Mouse (Mus musculus) liver, embryonic 16.5 days (tissue): ENCODE data around the gene Nrcam. TPM values are rescaled to one million over a fixed set of nuclear protein-coding genes. Genes with fewer than 3 reads are reported as not detected.

Experiments
- ATAC-seq: fragments of 200-750 bp; cut with Nextera tagmentation; 2 replicates; pipeline ENCODE4 v1.8.0; 2017; ENCODE audit warnings: low read depth, mild to moderate bottlenecking, moderate number of reproducible peaks, moderate library complexity
- H3K27ac ChIP-seq: fragments of 300-500 bp; sonication (generic); 2 replicates; pipeline ENCODE4 v1.5.1; 2014; ENCODE audit warnings: mild to moderate bottlenecking, low read length
- H3K27me3 ChIP-seq: fragments of 300-500 bp; sonication (generic); 2 replicates; pipeline ENCODE4 v1.6.1; 2014; ENCODE audit warnings: low read depth, low read length, mixed read lengths; ENCODE audit not compliant: control insufficient read depth, insufficient read depth
- H3K36me3 ChIP-seq: fragments of 300-500 bp; sonication (generic); 2 replicates; pipeline ENCODE4 v1.6.1; 2014; ENCODE audit warnings: mild to moderate bottlenecking; ENCODE audit not compliant: control insufficient read depth, insufficient read depth
- H3K4me1 ChIP-seq: fragments of 300-500 bp; sonication (generic); 2 replicates; pipeline ENCODE4 v1.6.1; 2014; ENCODE audit warnings: low read depth, low read length, mixed read lengths; ENCODE audit not compliant: control insufficient read depth
- H3K4me2 ChIP-seq: fragments of 300-500 bp; sonication (generic); 2 replicates; pipeline ENCODE4 v1.6.1; 2014; ENCODE audit warnings: low read depth, low read length, mixed read lengths
- H3K4me3 ChIP-seq: fragments of 300-500 bp; sonication (generic); 2 replicates; pipeline ENCODE4 v1.5.1; 2014; ENCODE audit warnings: low read depth, mild to moderate bottlenecking, low read length
- H3K9ac ChIP-seq: fragments of 300-500 bp; sonication (generic); 2 replicates; pipeline ENCODE4 v1.6.1; 2014; ENCODE audit warnings: low read depth, low read length
- H3K9me3 ChIP-seq: fragments of 300-500 bp; sonication (generic); replicated peaks from 2 replicates; pipeline ENCODE4 v1.6.1; 2016; ENCODE audit warnings: low read length; ENCODE audit not compliant: control insufficient read depth
- WGBS: fragments of 180-500 bp; shearing (Covaris S2); extraction: QIAGEN DNeasy Blood & Tissue Kit; methylation state at CpG from one replicate; pipeline ENCODE4 v1.1.7; 2014; ENCODE audit not compliant: insufficient replicate concordance; 5-methylcytosine and 5-hydroxymethylcytosine counted together
- polyA plus RNA-seq: library from polyadenylated mRNA; unstranded; fragments of >200 nt; fragmentation: Nextera tagmentation; extraction: Ambion mirVana; gene quantifications from 2 replicates; pipeline ENCODE4 v1.2.1, GENCODE M21; 2015

Nrcam gene
- polyA plus RNA-seq, 1 experiment from 2014 or later, result 0.14 TPM

DNA sequence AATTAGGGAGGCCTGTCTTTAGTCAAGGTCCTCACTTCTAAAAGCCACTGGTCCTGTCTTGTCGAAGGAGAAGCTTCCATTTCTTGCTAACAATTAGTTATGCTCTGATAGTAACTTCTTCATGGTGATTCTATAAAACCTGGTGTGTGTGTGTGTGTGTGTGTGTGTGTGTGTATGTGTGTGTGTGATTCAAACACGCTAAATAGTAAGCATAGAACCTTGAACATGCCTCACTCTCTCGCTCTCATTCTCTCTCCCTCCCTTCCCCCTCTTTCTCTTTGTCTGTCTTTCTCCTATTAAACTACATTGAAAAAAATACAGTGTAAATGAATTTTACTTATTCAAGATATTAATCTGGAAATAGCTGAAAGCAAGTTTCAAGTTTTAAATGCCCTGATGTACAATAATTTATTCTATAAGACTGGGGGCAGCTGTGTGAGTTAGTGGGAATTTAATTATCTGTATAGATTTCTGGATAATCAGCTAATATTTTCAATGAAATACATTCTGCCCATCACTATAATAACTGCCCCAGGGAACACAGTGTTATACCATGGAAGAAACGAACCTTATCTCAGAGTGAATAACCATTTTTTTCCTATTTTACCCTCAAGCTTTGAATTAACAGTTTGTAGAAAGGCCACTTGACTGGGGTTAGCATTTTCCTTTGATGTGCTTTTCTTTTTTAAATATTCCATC is 180.9 kb downstream of the Nrcam start:
- WGBS, result 49% methylated on average over 4 of the region's 4 CpGs
- no peak overlapping the region for H3K4me3 ChIP-seq
- no peak overlapping the region for H3K9ac ChIP-seq
- ATAC-seq, result no peak
- no peaks in the 10 kb centered on the region for H3K9me3 ChIP-seq
- H3K27ac ChIP-seq, result no peak overlapping the region
- H3K4me1 ChIP-seq, result no peaks in the 10 kb centered on the region
- no peak overlapping the region for H3K4me2 ChIP-seq
- H3K36me3 ChIP-seq, result no peaks in the 10 kb centered on the region
- no peaks in the 10 kb centered on the region for H3K27me3 ChIP-seq

GRCm38 (mm10) chr12:44515066-44515465 is 186.4 kb downstream of the Nrcam start:
- 43% methylated on average over 4 of the region's 4 CpGs for WGBS

DNA sequence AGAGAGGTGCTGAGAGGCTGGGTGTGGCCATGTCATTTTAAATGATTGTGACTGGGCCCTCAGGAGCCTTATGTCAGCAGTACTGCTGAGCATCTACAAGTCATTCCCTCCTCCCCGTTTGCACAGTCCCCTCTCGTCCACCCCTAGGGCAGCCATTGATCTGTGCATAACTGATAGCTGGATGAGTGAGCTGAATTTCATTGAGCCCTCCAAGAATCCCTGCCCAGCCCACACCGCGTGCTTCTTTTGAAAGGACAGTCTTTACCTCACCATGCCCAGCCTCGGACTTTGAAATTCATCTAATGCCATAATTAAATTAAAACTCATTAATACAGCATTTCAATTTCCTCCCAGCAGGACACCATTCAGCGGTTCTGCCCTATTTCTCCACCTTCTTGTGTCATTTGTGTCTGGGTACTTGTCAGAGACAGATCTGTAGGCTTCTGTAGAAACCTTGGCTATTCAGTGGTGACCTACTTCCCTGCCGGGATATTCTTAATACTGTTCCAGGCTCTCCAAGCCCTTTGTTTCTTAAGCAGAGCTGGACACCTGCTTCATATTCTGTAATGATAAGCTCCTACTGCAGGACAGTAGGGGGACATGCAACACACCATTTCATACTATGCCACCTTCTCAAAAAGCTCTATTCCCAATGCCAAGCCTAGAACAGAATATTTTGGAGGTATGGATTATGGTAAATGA is 190.9 kb downstream of the Nrcam start:
- no peak for ATAC-seq
- no peak overlapping the region for H3K4me3 ChIP-seq
- H3K4me1 ChIP-seq, result no peaks in the 10 kb centered on the region
- H3K9ac ChIP-seq, result no peak overlapping the region
- no peaks in the 10 kb centered on the region for H3K9me3 ChIP-seq
- 55% methylated on average over 7 of the region's 7 CpGs for WGBS
- no peaks in the 10 kb centered on the region for H3K36me3 ChIP-seq
- H3K4me2 ChIP-seq, result no peak overlapping the region
- H3K27ac ChIP-seq, result no peak overlapping the region
- H3K27me3 ChIP-seq, result no peaks in the 10 kb centered on the region

More at GRCm38 (mm10) chr12:44515066-44515465, 186.4 kb downstream of the Nrcam start:
- Histone ChIP-seq H3K9ac (no peak overlapping the region), H3K36me3 (no peaks in the 10 kb centered on the region), H3K9me3 (no peaks in the 10 kb centered on the region), H3K4me2 (no peak overlapping the region), H3K27me3 (no peaks in the 10 kb centered on the region), H3K4me1 (no peaks in the 10 kb centered on the region), H3K27ac (no peak overlapping the region), H3K4me3 (no peak overlapping the region)
- no peak for ATAC-seq

GRCm38 (mm10) chr12:44521496-44521895 is 192.8 kb downstream of the Nrcam start:
- Histone ChIP-seq H3K9me3 (no peaks in the 10 kb centered on the region), H3K27me3 (no peaks in the 10 kb centered on the region), H3K27ac (no peak overlapping the region), H3K4me3 (no peak overlapping the region), H3K4me2 (no peak overlapping the region), H3K4me1 (no peaks in the 10 kb centered on the region), H3K9ac (no peak overlapping the region), H3K36me3 (no peaks in the 10 kb centered on the region)
- WGBS, result 54% methylated on average over 3 of the region's 3 CpGs
- no peak for ATAC-seq

- no peak overlapping the region for H3K27ac ChIP-seq
- no peaks in the 10 kb centered on the region for H3K9me3 ChIP-seq
- H3K9ac ChIP-seq, result no peak overlapping the region
- no peak for ATAC-seq
- no peaks in the 10 kb centered on the region for H3K36me3 ChIP-seq
- H3K4me3 ChIP-seq, result no peak overlapping the region
- 35% methylated on average over 8 of the region's 8 CpGs for WGBS
- H3K27me3 ChIP-seq, result no peaks in the 10 kb centered on the region
- no peaks in the 10 kb centered on the region for H3K4me1 ChIP-seq
- H3K4me2 ChIP-seq, result no peak overlapping the region
These were observed 196.2 kb downstream of the Nrcam start for GRCm38 (mm10) chr12:44524621-44525565.

GRCm38 (mm10) chr12:44528391-44529016 is 199.8 kb downstream of the Nrcam start:
- Histone ChIP-seq H3K4me3 (no peak overlapping the region), H3K4me2 (no peak overlapping the region), H3K9me3 (no peaks in the 10 kb centered on the region), H3K9ac (no peak overlapping the region), H3K27me3 (no peaks in the 10 kb centered on the region), H3K36me3 (no peaks in the 10 kb centered on the region), H3K4me1 (no peaks in the 10 kb centered on the region), H3K27ac (no peak overlapping the region)
- WGBS, result 37% methylated on average over 11 of the region's 11 CpGs
- no peak for ATAC-seq

- 66% methylated on average over 19 of the region's 19 CpGs for WGBS
These were observed 203.8 kb downstream of the Nrcam start for GRCm38 (mm10) chr12:44532337-44533113.

GRCm38 (mm10) chr12:44534100-44534633 is 205.5 kb downstream of the Nrcam start:
- no peak overlapping the region for H3K27ac ChIP-seq
- no peak overlapping the region for H3K9ac ChIP-seq
- H3K36me3 ChIP-seq, result no peaks in the 10 kb centered on the region
- H3K4me1 ChIP-seq, result no peaks in the 10 kb centered on the region
- no peak overlapping the region for H3K4me2 ChIP-seq
- no peak for ATAC-seq
- H3K4me3 ChIP-seq, result no peak overlapping the region
- H3K9me3 ChIP-seq, result no peaks in the 10 kb centered on the region
- 61% methylated on average over 7 of the region's 7 CpGs for WGBS
- H3K27me3 ChIP-seq, result no peaks in the 10 kb centered on the region

More at GRCm38 (mm10) chr12:44532337-44533113, 203.8 kb downstream of the Nrcam start:
- Histone ChIP-seq H3K36me3 (no peaks in the 10 kb centered on the region), H3K4me2 (no peak overlapping the region), H3K27me3 (no peaks in the 10 kb centered on the region), H3K4me3 (no peak overlapping the region), H3K9ac (no peak overlapping the region), H3K27ac (no peak overlapping the region), H3K9me3 (no peaks in the 10 kb centered on the region), H3K4me1 (no peaks in the 10 kb centered on the region)
- no peak for ATAC-seq
